9 mouse cellular contexts compared by ENCODE assay signal in the genomic region with DNA sequence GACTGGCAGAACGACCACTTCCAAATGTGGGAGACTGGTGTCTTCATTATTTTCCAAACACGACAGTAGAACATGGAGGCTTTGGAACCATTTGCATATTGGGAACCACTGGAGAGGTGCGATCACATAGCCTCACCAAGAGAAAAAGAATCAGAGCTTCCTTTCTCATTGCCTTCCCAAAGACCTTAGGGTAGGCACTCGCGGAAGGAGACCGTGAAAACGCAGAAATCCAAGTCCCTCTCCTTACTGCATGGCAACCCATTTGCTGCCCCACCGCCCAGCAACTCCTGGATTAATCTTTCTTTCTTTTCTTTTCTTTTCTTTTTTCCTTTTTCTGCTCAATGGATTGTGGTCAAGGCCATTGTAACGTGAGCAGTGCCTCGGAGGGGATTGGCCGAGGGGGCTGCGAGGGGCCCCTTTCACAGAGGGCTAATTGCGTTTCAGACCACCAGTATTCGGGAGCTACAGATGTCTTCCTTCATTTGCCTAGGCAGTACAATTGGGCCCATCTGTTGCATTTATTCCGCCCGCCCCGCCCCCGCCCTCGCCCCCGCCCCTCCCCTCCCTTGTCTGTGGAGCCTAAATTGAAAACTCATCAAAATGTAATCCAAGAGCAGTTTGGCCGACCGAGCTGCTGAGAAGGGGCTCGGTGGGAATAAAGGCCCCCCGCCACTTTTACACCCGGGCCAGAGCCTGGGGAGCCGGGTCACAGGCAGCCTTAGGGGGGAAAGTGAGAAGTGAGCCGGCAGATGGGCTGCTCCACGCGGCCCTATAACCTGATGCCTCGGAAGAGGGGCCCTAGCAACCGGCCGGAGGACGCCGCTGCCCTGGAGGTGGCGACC. TPM values are rescaled to one million over a fixed set of nuclear protein-coding genes. Genes with fewer than 3 reads are reported as not detected.
DNase-seq lines count a peak whose midpoint lies in the region; ATAC-seq lines count a peak whose summit lies in the region.
"Had no signal": no experiment of that assay in that cellular context is flagged by ENCODE, and none has a peak within 500 bp of the region (broad histone marks: within the 10 kb centered on the region; RNA-seq: fewer than 3 reads in every experiment).

No protein-coding gene starts in this region.

- peaks cover 3% of the 10 kb centered on the region; the same call in 1 of the 2 replicates for H3K27me3 ChIP-seq in kidney, embryonic 14.5 days (ENCODE audit: control insufficient read depth, insufficient read depth, low read length)
- no peaks in the 10 kb centered on the region for H3K27me3 ChIP-seq in embryonic facial prominence, embryonic 12.5 days
- peaks cover 9% of the 10 kb centered on the region; the same call in 1 of the 2 replicates for H3K27me3 ChIP-seq in intestine, embryonic 15.5 days (replicated peaks)
- H3K27me3 ChIP-seq in neural tube, embryonic 13.5 days: peaks cover 87% of the 10 kb centered on the region

- H3K4me1 ChIP-seq in kidney, embryonic 14.5 days (ENCODE audit: control insufficient read depth, insufficient read depth, low read length): peaks cover 6% of the 10 kb centered on the region; the same call in 1 of the 2 replicates
- H3K4me1 ChIP-seq in embryonic facial prominence, embryonic 12.5 days: peaks cover 19% of the 10 kb centered on the region
- H3K4me1 ChIP-seq in intestine, embryonic 15.5 days (replicated peaks): peaks cover 3% of the 10 kb centered on the region
- peaks cover 15% of the 10 kb centered on the region for H3K4me1 ChIP-seq in neural tube, embryonic 13.5 days (replicated peaks)

- H3K9me3 ChIP-seq in kidney, embryonic 14.5 days (ENCODE audit: control insufficient read depth, low read length): no peaks in the 10 kb centered on the region
- H3K9me3 ChIP-seq in embryonic facial prominence, embryonic 12.5 days: 0 out of 2 replicates have a peak, but pooled peaks cover 3% of the 10 kb centered on the region
- no peaks in the 10 kb centered on the region for H3K9me3 ChIP-seq in intestine, embryonic 15.5 days
- H3K9me3 ChIP-seq in neural tube, embryonic 13.5 days: 0 out of 2 replicates have a peak, but pooled peaks cover 15% of the 10 kb centered on the region

- WGBS in kidney, embryonic 14.5 days: 3% methylated on average over 35 of the region's 35 CpGs
- 3% methylated on average over 35 of the region's 35 CpGs for WGBS in embryonic facial prominence, embryonic 12.5 days
- WGBS in intestine, embryonic 15.5 days: 9% methylated on average over 35 of the region's 35 CpGs
- WGBS in neural tube, embryonic 13.5 days: 2% methylated on average over 35 of the region's 35 CpGs

- peak overlapping the region; percentile 23; the same call in 1 of the 2 replicates for H3K4me3 ChIP-seq in kidney, embryonic 14.5 days (ENCODE audit: low read length)
- peak overlapping the region; percentile 17 for H3K4me3 ChIP-seq in embryonic facial prominence, embryonic 12.5 days
- peak overlapping the region; percentile 19; the same call in 1 of the 2 replicates for H3K4me3 ChIP-seq in intestine, embryonic 15.5 days (replicated peaks)
- H3K4me3 ChIP-seq in neural tube, embryonic 13.5 days: no peak overlapping the region

- no peak for DNase-seq in kidney, postnatal 14 days
- no peak for DNase-seq in spleen, postnatal 36 days (ENCODE audit: low spot score in 2 of 2)
- no peak for DNase-seq in spleen, postnatal 10 days (ENCODE audit: low spot score in 2 of 2)
- no peak for DNase-seq in frontal cortex, postnatal 14 days (ENCODE audit: low spot score in 2 of 2)

- no peaks in the 10 kb centered on the region for H3K36me3 ChIP-seq in kidney, embryonic 14.5 days (ENCODE audit: control insufficient read depth, insufficient read depth, low read length)
- no peaks in the 10 kb centered on the region for H3K36me3 ChIP-seq in embryonic facial prominence, embryonic 12.5 days
- no peaks in the 10 kb centered on the region for H3K36me3 ChIP-seq in intestine, embryonic 15.5 days
- H3K36me3 ChIP-seq in neural tube, embryonic 13.5 days: no peaks in the 10 kb centered on the region

- H3K4me2 ChIP-seq in kidney, embryonic 14.5 days (replicated peaks; ENCODE audit: low read depth, low read length): peak overlapping the region; percentile 55
- peak overlapping the region; percentile 51 for H3K4me2 ChIP-seq in embryonic facial prominence, embryonic 12.5 days (replicated peaks)
- H3K4me2 ChIP-seq in intestine, embryonic 15.5 days (replicated peaks): peak overlapping the region; percentile 52
- peak overlapping the region; percentile 43 for H3K4me2 ChIP-seq in neural tube, embryonic 13.5 days

- H3K9ac ChIP-seq in kidney, embryonic 14.5 days (ENCODE audit: low read depth, low read length): peak overlapping the region; percentile 28; the same call in 1 of the 2 replicates
- peak overlapping the region; percentile 34; the same call in 1 of the 2 replicates for H3K9ac ChIP-seq in embryonic facial prominence, embryonic 12.5 days
- peak overlapping the region; percentile 21; the same call in 1 of the 2 replicates for H3K9ac ChIP-seq in intestine, embryonic 15.5 days
- H3K9ac ChIP-seq in neural tube, embryonic 13.5 days: no peak overlapping the region

- ATAC-seq in kidney, embryonic 14.5 days (ENCODE audit: low FRiP score, low TSS enrichment): peak; percentile 82
- ATAC-seq in embryonic facial prominence, embryonic 12.5 days (ENCODE audit: insufficient number of reproducible peaks, insufficient read depth, low FRiP score, low TSS enrichment): peak; percentile 71
- peak; percentile 69 for ATAC-seq in intestine, embryonic 15.5 days
- ATAC-seq in neural tube, embryonic 13.5 days (ENCODE audit: low read depth): peak; percentile 65

- peak overlapping the region; percentile 53; the same call in 1 of the 2 replicates for H3K27ac ChIP-seq in kidney, embryonic 14.5 days (ENCODE audit: low read depth, low read length)
- H3K27ac ChIP-seq in embryonic facial prominence, embryonic 12.5 days: peak overlapping the region; percentile 56
- H3K27ac ChIP-seq in intestine, embryonic 15.5 days: no peak overlapping the region
- H3K27ac ChIP-seq in neural tube, embryonic 13.5 days (replicated peaks): no peak overlapping the region; the same call in 1 of the 2 replicates

RNA-seq across cellular contexts. Expression of gene Tifab, which starts 29.8 kb away (rescaled TPM):
- 0.66 and 1.0 TPM in 2 replicates for polyA plus RNA-seq in kidney, embryonic 14.5 days (2014; fragmentation: Nextera tagmentation; extraction: Ambion mirVana)
- 1.3 and 1.5 TPM in 2 replicates for polyA plus RNA-seq in embryonic facial prominence, embryonic 12.5 days (2016; fragmentation: Nextera tagmentation; extraction: Ambion mirVana)
- 4.1 and 4.5 TPM in 2 replicates for polyA plus RNA-seq in intestine, embryonic 15.5 days (2015; fragmentation: Nextera tagmentation; extraction: Ambion mirVana)
- polyA plus RNA-seq in neural tube, embryonic 13.5 days (2015; fragmentation: Nextera tagmentation; extraction: Ambion mirVana): 1.5 and 1.6 TPM in 2 replicates

RNA-seq across cellular contexts. Expression of gene Neurog1, which starts 43.5 kb away (rescaled TPM):
- polyA plus RNA-seq in kidney, embryonic 14.5 days (2014; fragmentation: Nextera tagmentation; extraction: Ambion mirVana): not detected in 2 replicates
- 5.1 and 6.0 TPM in 2 replicates for polyA plus RNA-seq in embryonic facial prominence, embryonic 12.5 days (2016; fragmentation: Nextera tagmentation; extraction: Ambion mirVana)
- polyA plus RNA-seq in intestine, embryonic 15.5 days (2015; fragmentation: Nextera tagmentation; extraction: Ambion mirVana): not detected in 2 replicates
- polyA plus RNA-seq in neural tube, embryonic 13.5 days (2015; fragmentation: Nextera tagmentation; extraction: Ambion mirVana): 4.5 and 5.6 TPM in 2 replicates
- polyA plus RNA-seq: thymus, postnatal 0 days had no signal

Comparison
In these comparisons a context has a peak if more than half of its experiments do, and no peak if none do; other contexts are left out.
1. H3K27ac ChIP-seq: peak in kidney, embryonic 14.5 days (single experiment) and embryonic facial prominence, embryonic 12.5 days (single experiment); none in intestine, embryonic 15.5 days (single experiment) and neural tube, embryonic 13.5 days (single experiment).
2. Peak in every context shown above with its lines, with median percentiles within 50 percentile points of each other: ATAC-seq and H3K4me2 ChIP-seq.